8 mouse cellular contexts compared by ENCODE assay signal in the genomic region with DNA sequence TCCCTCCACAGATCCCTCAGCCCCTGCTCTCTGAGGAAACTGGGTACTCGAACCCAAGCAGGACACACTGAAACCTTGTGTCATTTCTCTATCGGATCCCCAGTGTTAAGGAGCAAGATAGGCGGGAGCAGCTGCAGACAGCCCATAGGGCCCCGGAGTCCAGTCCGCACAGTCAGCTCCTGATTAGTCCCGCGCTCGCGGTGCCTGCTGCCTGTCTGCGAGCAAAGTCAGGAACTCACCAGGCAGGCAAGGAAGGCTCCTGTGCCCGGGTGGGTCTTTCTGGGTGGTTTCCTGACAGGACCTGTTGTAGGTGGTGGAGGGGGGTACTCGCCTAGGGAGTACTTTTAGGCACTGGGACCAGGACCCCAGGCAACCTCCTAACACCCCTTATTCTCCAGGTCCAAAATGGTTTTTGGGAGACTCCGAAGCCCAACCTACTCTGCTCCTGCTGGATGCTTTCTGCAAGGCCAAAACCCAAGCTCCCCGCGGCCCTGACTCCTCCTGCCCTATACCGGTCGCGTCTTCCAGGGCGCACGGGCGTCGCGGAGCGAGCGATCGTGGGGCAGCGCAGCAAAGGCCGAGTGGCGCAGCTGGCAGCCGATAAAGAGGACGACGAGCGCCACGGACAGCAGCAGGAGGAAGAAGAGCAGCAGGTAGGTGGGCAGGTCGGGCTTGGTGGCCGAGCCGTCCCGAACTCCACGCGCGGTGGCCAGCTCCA. TPM values are rescaled to one million over a fixed set of nuclear protein-coding genes. Genes with fewer than 3 reads are reported as not detected.
DNase-seq lines count a peak whose midpoint lies in the region; ATAC-seq and TF ChIP-seq lines count a peak whose summit lies in the region.

No protein-coding gene starts in this region.

- peak overlapping the region; percentile 98 for H3K4me2 ChIP-seq in hindbrain, embryonic 15.5 days
- peak overlapping the region; percentile 91 for H3K4me2 ChIP-seq in midbrain, embryonic 15.5 days

- DNase-seq in layer of hippocampus, adult 2 months (ENCODE audit: low spot score in 2 of 2), result no peak
- DNase-seq in layer of hippocampus, adult 18-20 months (ENCODE audit: low spot score in 2 of 2), result no peak
- peak; percentile 68 for DNase-seq in embryo, embryonic 11 days
- DNase-seq in urinary bladder, postnatal 4 days (ENCODE audit: low spot score in 2 of 2), result no peak
- DNase-seq in right cerebral cortex, postnatal 10 days (ENCODE audit: low spot score in 2 of 2), result no peak
- no peak for DNase-seq in spleen, postnatal 4 days (ENCODE audit: low spot score in 2 of 2)

- H3K4me1 ChIP-seq in hindbrain, embryonic 15.5 days (replicated peaks), result peaks cover 19% of the 10 kb centered on the region
- H3K4me1 ChIP-seq in midbrain, embryonic 15.5 days, result peaks cover 21% of the 10 kb centered on the region

- H3K9ac ChIP-seq in hindbrain, embryonic 15.5 days, result peak overlapping the region; percentile 53
- peak overlapping the region; percentile 54 for H3K9ac ChIP-seq in midbrain, embryonic 15.5 days

- peak; percentile 36; the same call in 1 of the 2 replicates for ATAC-seq in hindbrain, embryonic 15.5 days (ENCODE audit: low FRiP score, low read depth)
- peak; percentile 46 for ATAC-seq in midbrain, embryonic 15.5 days (replicated peaks)

- TF ChIP-seq CTCF in layer of hippocampus, adult 2 months (conservative IDR thresholded peaks at IDR 0.05), result no peak

- under 1% methylated on average over 34 of the region's 41 CpGs for WGBS in hindbrain, embryonic 15.5 days
- WGBS in midbrain, embryonic 15.5 days, result under 1% methylated on average over 40 of the region's 41 CpGs

- H3K36me3 ChIP-seq in hindbrain, embryonic 15.5 days, result no peaks in the 10 kb centered on the region
- no peaks in the 10 kb centered on the region for H3K36me3 ChIP-seq in midbrain, embryonic 15.5 days (replicated peaks)

- peak overlapping the region; percentile 49 for H3K4me3 ChIP-seq in layer of hippocampus, adult 2 months
- H3K4me3 ChIP-seq in hindbrain, embryonic 15.5 days, result peak overlapping the region; percentile 50
- peak overlapping the region; percentile 48 for H3K4me3 ChIP-seq in midbrain, embryonic 15.5 days

- no peak overlapping the region for H3K27ac ChIP-seq in layer of hippocampus, adult 2 months
- H3K27ac ChIP-seq in hindbrain, embryonic 15.5 days (replicated peaks), result no peak overlapping the region
- H3K27ac ChIP-seq in midbrain, embryonic 15.5 days, result no peak overlapping the region

- no peaks in the 10 kb centered on the region for H3K9me3 ChIP-seq in hindbrain, embryonic 15.5 days
- no peaks in the 10 kb centered on the region for H3K9me3 ChIP-seq in midbrain, embryonic 15.5 days

- peaks cover 37% of the 10 kb centered on the region; the same call in 1 of the 2 replicates for H3K27me3 ChIP-seq in hindbrain, embryonic 15.5 days
- peaks cover 27% of the 10 kb centered on the region for H3K27me3 ChIP-seq in midbrain, embryonic 15.5 days (replicated peaks)

RNA-seq across cellular contexts. Expression of gene Gm45623, which starts 1.0 kb away (rescaled TPM):
- total RNA-seq in layer of hippocampus, adult 2 months (2021), result 1 to 10 TPM in 1 of 2 experiments, under 1 TPM in 1; 0.96 to 1.6 TPM
- total RNA-seq in layer of hippocampus, adult 18-20 months (2021), result 1 to 10 TPM; 1.3 to 1.5 TPM
- 2.4 and 3.2 TPM in 2 replicates for polyA plus RNA-seq in hindbrain, embryonic 15.5 days (2015; fragmentation: Nextera tagmentation; extraction: Ambion mirVana)
- polyA plus RNA-seq in midbrain, embryonic 15.5 days (2015; fragmentation: Nextera tagmentation; extraction: Ambion mirVana), result 2.7 and 3.1 TPM in 2 replicates

RNA-seq across cellular contexts. Expression of gene Smad5, which starts 49.8 kb away (rescaled TPM):
- total RNA-seq in layer of hippocampus, adult 2 months (2021), result 10 to 100 TPM; 26.3 to 28.0 TPM
- 10 to 100 TPM; 26.0 to 26.4 TPM for total RNA-seq in layer of hippocampus, adult 18-20 months (2021)
- 20.2 and 20.8 TPM in 2 replicates for polyA plus RNA-seq in hindbrain, embryonic 15.5 days (2015; fragmentation: Nextera tagmentation; extraction: Ambion mirVana)
- 20.8 and 21.2 TPM in 2 replicates for polyA plus RNA-seq in midbrain, embryonic 15.5 days (2015; fragmentation: Nextera tagmentation; extraction: Ambion mirVana)
